Mouse (Mus musculus) G1E-ER4 (cell line): ENCODE results near the gene Gm10283. TPM values are rescaled to one million over a fixed set of nuclear protein-coding genes. Genes with fewer than 3 reads are reported as not detected.

ENCODE experiments used
- GATA1 ChIP-seq: IDR thresholded peaks from one replicate; pipeline ENCODE4 v1.8.0; 2012; ENCODE audit warnings: low read length, inconsistent platforms
- polyA plus RNA-seq: library from polyadenylated mRNA; stranded (reverse); fragments of >175 nt; gene quantifications from 2 replicates; pipeline ENCODE4 v1.2.3, GENCODE M21; 2012

Gm10283 gene
- polyA plus RNA-seq = not detected in 2 replicates

DNA sequence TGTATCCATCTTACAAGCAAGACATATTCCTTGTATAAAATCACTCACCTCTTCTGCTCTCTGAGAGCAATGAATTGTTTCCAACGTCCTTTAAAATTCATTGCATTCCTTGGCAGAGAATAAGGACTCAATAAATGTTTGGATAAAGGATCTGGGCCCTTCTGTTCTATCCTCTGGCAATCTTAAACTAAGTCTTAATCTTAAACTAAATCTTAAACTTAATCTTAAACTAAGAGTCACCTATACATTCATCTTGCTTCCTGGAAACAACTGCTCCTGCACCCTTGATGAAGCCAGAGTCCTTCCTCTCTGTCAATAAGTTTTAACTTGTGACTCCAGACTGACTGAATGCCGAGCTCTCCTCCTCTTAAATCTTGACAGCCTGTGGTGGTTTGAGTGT lies at the start of gene Gm10283:
Gene Gm10283 (minus strand): TSS at position 101 of the 400 bp plus-strand sequence.
- TF ChIP-seq GATA1 = no peak

DNA sequence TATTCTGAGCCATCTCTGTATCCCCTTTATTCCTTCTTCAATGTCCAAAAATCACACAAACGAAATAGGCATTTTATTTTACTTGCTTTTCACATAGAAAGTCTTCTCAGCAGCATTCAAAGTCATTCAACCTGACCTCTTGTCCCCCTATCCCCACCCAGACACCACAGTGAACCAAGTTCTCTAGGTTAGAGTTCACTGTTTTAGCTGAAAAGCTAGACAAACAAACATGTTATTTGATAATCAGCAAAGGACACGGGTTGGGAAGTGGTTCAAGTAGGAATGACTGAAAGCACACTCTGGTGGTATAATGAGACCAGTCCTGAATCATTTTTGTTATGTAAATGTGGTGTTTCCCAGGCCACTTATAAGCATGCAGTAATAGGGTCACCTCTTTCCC lies 31.9 kb upstream of the Gm10283 start:
- TF ChIP-seq GATA1 = no peak

DNA sequence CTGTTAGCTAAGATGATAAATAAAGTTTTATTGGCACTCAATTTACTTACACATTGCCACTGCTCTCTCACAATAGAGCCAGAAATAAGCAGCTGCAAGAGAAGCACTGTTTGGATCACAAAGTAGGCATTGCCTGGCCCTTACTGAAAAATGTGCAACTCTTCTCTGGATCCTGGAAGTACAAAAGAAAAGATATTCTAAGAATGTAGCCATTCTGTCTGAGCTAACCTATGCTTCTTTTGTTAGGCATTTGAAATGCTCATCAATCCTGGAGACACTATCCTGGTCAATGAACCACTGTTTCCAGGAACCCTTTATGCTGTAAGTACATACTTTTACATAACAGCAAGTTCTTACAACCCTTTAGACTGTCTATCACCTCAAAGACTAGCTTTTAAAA lies 15.3 kb upstream of the Gm10283 start:
- no peak for TF ChIP-seq GATA1

DNA sequence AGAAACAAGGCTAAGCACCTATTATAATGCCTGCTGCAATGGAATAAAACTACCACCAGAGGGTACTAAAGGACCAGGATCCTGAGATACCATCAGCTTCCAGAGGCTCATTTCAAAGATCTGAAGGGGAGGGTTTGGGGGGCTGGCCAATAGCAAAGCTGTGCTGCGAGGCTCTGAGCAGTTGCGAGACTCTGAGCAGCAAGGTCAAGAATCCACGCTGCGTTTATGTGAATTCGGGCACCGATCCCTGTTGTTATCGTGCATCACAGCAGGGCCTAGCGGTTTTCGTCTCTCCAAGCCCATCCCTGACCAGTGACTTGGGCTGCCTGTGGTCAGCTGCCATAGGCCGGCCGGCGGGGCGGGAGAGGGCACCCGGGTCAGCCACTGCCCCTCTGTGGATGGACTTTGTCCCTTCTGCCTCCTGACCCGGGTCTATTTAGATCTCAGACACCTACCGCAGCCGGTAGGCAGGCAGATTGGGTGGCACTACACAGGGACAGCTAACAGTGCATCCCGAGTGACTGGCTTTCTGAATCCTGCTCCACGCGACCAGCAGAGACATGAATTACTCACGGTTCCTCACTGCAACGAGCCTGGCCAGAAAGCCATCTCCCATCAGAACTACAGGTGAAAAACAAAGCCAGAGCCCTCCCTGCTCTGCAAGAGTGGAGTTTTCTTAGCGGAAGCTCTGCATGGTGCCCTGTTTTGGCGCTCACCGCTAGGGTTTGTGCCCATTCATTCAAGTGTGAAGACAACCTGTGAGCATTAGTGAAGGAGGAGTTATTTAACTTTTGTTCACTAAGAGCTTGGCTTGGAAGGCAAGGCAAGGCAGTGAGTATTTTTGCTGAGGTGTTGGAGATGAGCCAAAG lies 2.9 kb upstream of the Gm10283 start, which contains the start of gene Aadat:
Gene Aadat (plus strand): TSS at position 280 of the 869 bp plus-strand sequence.
- TF ChIP-seq GATA1 = no peak

DNA sequence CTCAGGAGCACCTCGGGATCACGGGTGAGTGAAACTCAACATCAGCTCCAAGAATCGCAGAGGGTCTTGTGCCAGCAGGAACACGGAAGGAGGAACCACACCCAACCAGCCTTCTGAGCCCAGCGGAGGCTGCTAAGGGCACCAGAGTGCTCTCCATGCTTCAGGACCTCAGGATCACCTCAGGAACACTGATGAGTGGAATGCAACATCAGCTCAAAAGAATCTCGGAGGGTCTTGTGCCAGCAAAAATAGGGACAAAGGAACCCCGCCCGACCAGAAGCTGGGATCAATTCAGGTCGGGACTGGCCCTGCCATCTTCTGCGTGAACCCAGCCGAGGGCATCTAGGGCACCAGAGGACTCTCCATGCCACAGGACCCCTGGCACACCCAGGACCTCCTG lies 8.4 kb downstream of the Gm10283 start:
- no peak for TF ChIP-seq GATA1

DNA sequence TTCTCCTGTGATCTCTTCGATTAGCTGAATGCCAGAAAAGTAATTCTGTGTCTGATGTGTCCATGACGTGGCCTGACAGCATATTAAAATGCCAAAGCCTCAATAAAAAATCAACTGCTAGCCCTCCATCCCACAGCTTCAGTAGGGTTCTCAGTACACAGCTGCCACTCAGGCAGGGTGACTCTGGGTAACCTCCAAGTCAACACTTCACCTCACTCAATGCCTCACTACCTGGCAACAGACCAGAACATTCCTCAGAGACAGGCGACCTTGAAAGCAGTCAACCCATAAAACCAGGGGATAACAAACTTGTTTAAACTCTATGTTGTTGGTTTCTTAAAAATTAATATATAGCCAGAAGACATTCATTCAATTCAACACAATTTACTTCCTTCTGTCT lies 10.5 kb downstream of the Gm10283 start:
- TF ChIP-seq GATA1 = no peak

DNA sequence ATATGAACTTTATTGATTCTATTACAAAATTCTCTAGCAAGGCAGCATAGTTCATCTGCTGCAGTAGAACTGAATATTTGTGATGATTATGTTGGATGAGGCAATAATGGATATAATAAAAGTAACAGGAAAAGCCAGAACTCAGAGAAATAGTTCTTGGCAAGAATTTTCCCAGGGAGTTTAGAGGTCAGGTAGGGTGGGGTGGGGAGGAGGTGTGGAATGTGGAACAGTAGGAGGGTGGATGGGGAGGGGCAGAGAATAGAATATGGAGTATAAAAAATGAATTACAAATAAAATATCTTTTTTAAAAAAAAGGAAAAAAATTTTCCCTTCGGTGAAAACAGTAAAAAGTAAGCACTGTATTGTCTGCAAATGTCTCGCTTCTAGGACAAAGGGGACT lies 11.1 kb downstream of the Gm10283 start:
- no peak for TF ChIP-seq GATA1

DNA sequence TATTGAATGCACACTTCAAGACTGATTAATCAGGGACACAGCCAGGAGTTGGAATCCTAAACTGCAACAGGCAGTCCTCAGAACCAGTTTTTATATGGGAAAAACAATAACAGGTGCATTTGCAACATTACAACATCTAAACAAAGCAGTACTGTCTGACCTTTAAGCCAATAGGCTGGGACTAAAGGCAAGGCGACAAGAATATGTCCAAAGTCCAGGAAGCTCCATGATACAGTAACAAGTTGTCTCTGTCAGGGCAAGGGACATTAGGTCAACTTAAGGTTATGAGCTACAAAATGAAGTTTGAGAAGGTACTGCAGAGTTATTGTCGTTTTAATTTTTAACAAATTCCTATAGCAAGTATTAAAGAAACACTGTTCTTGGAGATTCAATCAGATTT lies 12.9 kb downstream of the Gm10283 start:
- no peak for TF ChIP-seq GATA1

DNA sequence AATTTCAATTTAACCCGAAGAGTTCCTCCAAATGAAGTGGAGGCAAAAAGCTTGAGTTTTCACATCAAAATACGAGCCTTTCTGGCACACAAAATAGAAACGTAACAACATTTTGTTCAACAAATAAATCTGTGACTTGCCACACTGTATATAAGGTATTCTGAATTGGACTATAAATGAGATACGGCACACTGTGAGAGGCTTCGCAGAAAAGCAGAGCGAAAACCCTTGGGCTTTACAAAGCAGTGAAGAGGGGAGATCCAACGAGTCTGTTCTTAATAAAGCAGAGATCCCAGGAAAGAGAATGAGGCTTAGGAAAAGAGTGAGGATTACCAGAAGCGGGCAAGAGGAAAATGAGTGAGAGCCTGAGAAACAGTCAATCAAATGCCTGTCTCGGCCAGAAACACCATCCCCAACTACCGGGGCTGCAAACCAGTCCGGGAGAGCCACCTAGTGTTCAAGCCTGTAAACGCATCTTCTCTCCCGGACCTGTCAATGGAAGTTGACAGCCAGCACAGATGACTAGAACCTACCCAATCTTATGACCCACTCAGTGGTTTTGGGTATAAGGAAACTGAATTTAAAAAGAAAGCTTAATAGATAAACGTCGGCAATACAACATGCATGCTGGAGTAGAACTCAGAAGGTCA lies 36.2 kb downstream of the Gm10283 start:
- no peak for TF ChIP-seq GATA1

DNA sequence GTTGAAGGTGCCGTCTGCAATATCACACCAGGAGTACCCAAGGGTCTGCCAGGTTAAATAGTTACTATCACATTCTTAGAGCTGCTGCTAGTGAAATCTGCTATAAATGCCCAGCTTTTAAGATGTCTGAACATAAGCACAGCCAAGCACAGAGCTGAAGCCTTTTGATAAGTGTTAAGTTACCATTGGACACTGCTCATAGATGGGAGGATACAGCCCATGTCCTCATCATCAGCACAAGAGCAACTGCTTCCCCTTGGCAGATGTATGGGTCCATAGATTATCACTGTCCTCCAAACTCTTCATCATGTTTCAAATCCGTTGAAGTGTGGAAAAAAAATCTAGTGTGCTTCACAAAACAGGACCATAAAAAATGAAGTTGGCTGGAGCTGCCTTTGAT lies 53.7 kb downstream of the Gm10283 start:
- TF ChIP-seq GATA1 = no peak

DNA sequence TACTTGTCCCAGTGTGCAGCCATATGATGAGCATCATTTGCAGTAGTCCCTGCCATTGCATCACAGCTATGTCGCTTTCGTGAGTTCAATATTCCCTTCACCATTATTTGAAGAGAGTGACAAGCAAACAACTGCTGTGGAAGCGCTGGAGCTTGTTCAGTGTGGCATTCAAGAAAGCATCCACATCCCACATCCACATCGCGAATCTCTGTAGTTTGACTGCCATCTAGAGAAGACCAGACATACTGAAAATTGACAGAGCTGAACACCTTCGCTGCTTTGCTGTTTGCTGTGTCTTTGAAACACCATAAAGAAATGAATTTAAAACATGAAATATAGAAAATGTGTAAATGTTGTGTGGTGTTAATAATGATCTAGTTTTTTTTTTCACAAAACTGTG lies 58.0 kb downstream of the Gm10283 start:
- TF ChIP-seq GATA1 = no peak

DNA sequence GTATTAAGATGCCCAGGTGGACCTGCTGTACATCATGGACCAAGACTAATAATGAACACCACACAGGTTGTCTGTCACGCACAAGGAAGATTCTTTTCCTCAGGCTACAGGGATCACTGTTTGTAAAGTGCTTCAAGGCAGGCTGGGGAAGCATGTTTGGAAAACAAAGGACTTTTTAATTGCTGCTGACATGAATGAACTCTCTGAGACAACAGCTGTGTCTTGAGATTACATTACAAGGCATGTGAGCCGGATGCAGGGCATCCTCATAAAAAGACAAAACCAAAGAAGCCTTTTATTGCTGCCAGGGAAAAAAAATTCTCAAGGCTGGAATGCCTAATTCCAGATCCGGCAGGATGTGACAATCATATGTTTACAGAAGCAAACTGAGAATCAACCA lies 64.4 kb downstream of the Gm10283 start:
- TF ChIP-seq GATA1 = no peak

DNA sequence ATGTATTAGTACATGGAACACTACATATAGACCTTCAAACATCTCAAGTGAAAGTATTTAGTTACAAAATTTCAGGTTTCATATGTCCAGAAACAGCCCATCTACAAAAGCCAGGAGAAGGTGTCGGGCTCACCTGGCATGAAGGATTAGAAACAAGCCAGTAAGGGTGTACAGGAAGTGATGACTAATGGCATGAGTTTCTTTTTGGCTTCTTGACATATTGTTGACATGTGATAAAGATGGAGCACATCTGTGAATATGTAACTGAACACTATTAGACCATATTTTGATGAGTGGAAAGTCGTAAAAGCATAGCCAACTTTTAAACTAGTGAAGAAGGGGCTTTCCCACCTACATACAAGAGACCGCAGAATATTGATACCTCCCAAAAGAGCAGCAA lies 66.1 kb downstream of the Gm10283 start:
- no peak for TF ChIP-seq GATA1

DNA sequence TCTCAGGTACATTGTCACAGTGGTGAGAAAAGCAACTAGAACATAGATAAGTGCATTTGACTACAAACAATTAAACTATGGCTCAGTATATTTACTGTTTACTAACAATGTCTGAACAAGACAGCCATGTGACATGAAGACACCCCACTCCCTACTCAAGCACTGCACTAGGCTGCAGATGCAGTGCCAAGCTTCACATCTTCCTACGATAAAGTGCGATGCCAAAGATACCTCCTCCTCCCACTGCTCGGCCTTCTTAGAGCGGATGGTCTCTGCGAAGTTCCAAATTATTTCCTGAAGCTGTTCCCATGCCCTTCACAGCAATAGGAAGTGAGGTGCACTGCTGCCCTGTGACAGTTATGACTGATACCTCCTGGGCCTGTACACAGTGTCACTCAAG lies 70.3 kb downstream of the Gm10283 start:
- no peak for TF ChIP-seq GATA1

DNA sequence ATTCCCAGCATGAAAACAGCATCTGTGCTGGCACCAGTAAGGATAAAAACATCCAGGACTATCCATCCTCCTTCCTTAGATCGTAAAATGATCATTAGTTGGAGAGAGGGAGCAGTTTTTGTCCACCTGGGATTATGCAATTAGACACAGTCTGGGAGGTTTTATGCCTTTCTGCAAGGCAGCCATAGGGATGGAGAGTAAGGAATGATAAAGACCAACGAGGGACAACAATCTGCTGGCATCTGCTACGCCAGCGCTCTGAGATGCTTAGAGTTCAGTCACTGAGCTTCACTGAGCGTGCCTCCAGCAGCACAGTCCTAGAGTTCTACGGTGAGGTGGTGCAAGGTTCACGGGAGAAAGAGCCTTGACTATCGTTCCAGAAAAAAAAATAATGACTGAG lies 96.6 kb downstream of the Gm10283 start:
- no peak for TF ChIP-seq GATA1

DNA sequence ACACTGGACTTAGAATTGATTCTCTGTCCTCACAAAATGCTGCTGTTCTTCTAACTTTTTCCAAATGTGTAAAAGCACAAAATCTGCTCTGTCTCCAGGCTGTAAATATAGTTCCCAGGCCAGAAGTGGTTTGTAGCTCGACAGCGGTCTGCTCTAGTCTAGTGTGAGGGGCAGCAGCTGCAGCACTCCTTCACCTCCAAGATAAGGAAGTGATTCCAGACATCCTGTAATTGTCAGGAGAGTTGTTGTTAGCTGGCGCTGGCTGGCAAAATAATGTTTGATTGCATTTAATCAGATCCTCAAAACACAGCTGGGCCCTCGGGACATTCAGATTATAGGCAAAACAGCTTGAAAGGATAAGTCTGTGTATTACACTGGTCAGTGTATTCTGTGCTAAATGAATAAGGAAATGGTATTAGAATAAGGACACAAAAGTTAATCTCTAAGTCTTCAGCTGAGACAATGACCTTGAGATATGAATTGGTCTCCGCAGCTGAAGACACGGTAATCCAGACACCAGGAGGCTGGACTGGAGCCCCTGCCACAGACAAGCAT lies 97.9 kb downstream of the Gm10283 start:
- no peak for TF ChIP-seq GATA1

DNA sequence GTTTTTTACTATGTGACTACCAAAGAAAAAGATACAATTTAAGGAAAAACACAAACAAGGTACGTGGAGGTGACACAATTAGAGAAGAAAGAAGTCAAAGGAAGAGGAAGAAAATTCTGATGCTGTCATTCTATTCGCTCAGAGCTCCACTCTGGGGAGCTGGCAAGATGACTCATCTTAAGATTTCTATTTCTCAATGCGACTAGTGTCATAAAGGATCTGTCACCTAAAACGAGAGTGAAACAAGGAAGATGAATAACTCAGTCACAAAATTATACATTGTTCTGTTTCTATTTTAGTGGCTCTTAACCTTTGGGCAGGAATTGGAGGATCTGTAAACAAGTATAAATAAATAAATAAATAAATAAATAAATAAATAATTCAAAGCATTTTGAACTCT lies 109.3 kb downstream of the Gm10283 start:
- TF ChIP-seq GATA1 = no peak
